Mouse (Mus musculus) kidney, adult 2 months (tissue): Measurements from ENCODE around the gene Slc22a15. TPM values are rescaled to one million over a fixed set of nuclear protein-coding genes. Genes with fewer than 3 reads are reported as not detected.
"Not testable (repeated sequence)": the region's sequence is repeated elsewhere in the genome, so short reads cannot be mapped to it uniquely, and the experiment has no call there.

ENCODE experiments used
- DNase-seq: peaks from one replicate; pipeline ENCODE4 v3.0.0; 2021
- H3K27ac ChIP-seq: fragments of 200-500 bp; 2 replicates; pipeline ENCODE4 v1.5.1; 2012; ENCODE audit warnings: low read depth, low read length, control low read depth, inconsistent platforms; ENCODE audit not compliant: insufficient read depth
- H3K27me3 ChIP-seq: fragments of 200-500 bp; replicated peaks from 2 replicates; pipeline ENCODE4 v1.6.1; 2012; ENCODE audit warnings: mild to moderate bottlenecking, moderate library complexity, low read length, inconsistent platforms; ENCODE audit not compliant: control insufficient read depth, insufficient read depth
- H3K36me3 ChIP-seq: fragments of 200-500 bp; 2 replicates; pipeline ENCODE4 v1.6.1; 2012; ENCODE audit warnings: mild to moderate bottlenecking, moderate library complexity, low read length, inconsistent platforms; ENCODE audit not compliant: control insufficient read depth, insufficient read depth
- H3K4me1 ChIP-seq: fragments of 200-500 bp; 2 replicates; pipeline ENCODE4 v1.6.1; 2011; ENCODE audit warnings: low read length; ENCODE audit not compliant: control insufficient read depth, insufficient read depth
- H3K4me3 ChIP-seq: fragments of 200-500 bp; 2 replicates; pipeline ENCODE4 v1.5.1; 2011; ENCODE audit warnings: mild to moderate bottlenecking, low read depth, low read length, control low read depth; ENCODE audit not compliant: insufficient read depth
- CTCF ChIP-seq: fragments of 200-500 bp; conservative IDR thresholded peaks from 2 replicates; pipeline ENCODE4 v1.5.1; 2011; ENCODE audit warnings: low read depth, mild to moderate bottlenecking, control low read depth, low read length, moderate library complexity, mixed read lengths; ENCODE audit not compliant: insufficient read depth, insufficient read length
- POLR2A ChIP-seq: fragments of 200-500 bp; IDR thresholded peaks from one replicate; pipeline ENCODE4 v1.6.1; 2011; ENCODE audit warnings: low read depth, low read length, control low read depth
- WGBS: fragments of 180-500 bp; shearing (Covaris S2); methylation state at CpG from one replicate; pipeline ENCODE4 v1.1.7; 2018; 5-methylcytosine and 5-hydroxymethylcytosine counted together
- polyA plus RNA-seq: library from polyadenylated mRNA; depleted of rRNA; stranded (reverse); fragments of >200 nt; gene quantifications from 2 replicates; pipeline ENCODE4 v1.2.3, GENCODE M21; 2012

Slc22a15 gene
- polyA plus RNA-seq, 1 experiment = 2.7 TPM

DNA sequence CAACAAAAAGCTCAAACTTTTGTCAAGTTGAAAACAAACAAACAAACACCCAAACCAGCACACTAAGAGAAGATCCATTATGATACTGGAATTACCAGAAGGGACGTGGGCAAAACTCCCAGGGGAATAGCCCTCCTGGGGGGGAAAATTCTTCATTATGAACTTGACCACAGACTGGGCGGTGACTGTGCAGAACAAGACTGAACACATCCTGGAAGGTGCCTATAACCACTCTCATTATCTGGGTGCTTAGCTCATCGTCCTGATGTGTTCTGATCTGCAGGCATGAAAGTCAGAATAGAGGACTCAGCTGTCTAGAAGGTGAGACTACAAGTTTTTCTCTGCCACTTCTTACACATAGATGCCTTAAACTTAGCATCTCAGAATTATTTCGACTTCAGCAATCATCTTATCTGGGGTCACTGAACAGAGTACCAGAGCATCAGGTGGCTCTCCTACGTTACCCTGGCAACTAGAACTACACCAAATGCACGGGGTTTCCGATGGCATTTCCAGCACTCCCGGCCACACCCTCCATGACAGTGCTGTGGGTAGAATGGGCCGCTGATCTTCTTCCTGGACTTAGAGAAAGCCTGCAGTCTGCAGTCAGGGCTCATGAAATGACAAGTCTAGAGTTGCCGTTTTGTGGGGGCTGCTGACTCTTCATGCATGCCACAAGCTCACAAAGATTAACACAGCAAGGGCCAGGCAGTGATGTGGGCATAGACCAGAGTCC, 94.2 kb downstream of the Slc22a15 start:
- Histone ChIP-seq H3K4me3 (no peak overlapping the region), H3K36me3 (no peaks in the 10 kb centered on the region), H3K27ac (no peak overlapping the region), H3K27me3 (no peaks in the 10 kb centered on the region), H3K4me1 (peaks cover 8% of the 10 kb centered on the region; the same call in 1 of the 2 replicates)
- no peak for TF ChIP-seq CTCF
- no peak for TF ChIP-seq POLR2A
- DNase-seq = no peak
- 75% methylated on average over 10 of the region's 10 CpGs for WGBS

DNA sequence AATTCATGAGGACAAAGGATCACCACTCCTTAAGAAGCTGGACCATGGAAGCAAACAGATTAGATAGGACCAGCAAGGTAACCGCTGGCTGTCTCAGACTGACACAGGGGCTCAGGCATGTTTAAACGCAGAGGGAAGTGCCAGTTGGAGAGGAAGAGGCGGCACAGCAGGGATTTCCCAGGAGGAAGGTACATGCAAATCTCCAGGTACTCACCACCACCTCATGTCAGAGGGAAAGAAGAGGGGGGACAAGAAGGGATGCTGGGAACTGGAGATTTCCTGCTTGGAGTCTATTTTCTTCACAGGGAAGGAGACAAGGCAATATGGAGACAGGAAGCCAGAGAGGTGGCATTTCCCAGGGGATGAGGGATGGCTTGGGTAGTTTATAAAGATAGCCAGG, 95.7 kb downstream of the Slc22a15 start:
- H3K36me3 ChIP-seq = no peaks in the 10 kb centered on the region
- 83% methylated on average over 3 of the region's 3 CpGs for WGBS
- no peak overlapping the region for H3K27ac ChIP-seq
- no peak for DNase-seq
- H3K27me3 ChIP-seq = no peaks in the 10 kb centered on the region
- H3K4me3 ChIP-seq = no peak overlapping the region
- TF ChIP-seq CTCF = no peak
- no peak for TF ChIP-seq POLR2A
- H3K4me1 ChIP-seq = peaks cover 18% of the 10 kb centered on the region; the same call in 1 of the 2 replicates

DNA sequence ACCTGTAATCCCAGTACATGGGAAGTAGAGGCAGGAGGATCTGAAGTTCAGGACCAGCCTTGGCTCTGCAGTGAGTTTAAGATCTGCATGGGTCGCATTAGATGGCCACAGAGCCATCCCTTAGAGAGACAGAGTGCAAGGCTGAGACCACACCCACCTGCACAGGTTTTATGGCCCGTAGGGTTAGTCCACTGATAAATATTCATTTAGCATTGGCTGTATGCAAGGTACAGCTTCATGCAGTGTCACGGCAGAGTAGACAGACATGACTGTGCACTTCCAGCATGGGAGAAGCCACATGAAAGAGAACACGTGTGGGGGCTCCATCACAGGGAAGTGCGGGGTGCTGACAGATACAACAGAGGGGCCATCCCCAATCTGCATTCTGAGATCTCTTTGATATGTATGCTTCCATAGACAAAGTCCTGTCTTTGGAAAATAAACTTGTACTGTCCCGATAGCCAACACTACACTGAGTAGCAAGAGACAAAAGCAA, 97.0 kb downstream of the Slc22a15 start:
- TF ChIP-seq CTCF (no peak), POLR2A (no peak)
- WGBS = 78% methylated on average over 6 of the region's 6 CpGs
- Histone ChIP-seq H3K27ac (no peak overlapping the region), H3K4me3 (no peak overlapping the region), H3K27me3 (no peaks in the 10 kb centered on the region), H3K36me3 (no peaks in the 10 kb centered on the region), H3K4me1 (peaks cover 18% of the 10 kb centered on the region; the same call in 1 of the 2 replicates)
- no peak for DNase-seq

DNA sequence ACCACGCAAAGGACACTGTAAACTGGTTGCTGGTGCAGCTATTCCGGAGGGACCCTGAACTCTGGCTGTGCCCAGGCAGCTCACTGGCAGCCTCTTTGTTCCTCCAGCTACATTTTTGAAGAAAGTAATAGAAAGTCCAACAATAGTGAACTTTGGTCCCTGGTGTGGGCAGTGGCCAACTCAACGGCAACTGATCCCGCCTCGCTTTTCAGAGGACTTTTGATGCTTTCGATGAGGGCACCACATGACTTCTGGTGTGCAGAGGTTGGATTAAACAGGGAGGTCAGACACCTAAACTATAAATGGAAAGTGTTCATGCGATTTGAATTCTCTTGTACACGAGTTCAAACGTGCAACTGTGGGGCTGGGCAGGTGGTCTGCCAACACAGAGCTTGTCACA, 99.9 kb downstream of the Slc22a15 start:
- Histone ChIP-seq H3K36me3 (no peaks in the 10 kb centered on the region), H3K27ac (peak overlapping the region; percentile 15; the same call in 1 of the 2 replicates), H3K4me1 (peaks cover 10% of the 10 kb centered on the region; the same call in 1 of the 2 replicates), H3K27me3 (no peaks in the 10 kb centered on the region), H3K4me3 (no peak overlapping the region)
- no peak for TF ChIP-seq POLR2A
- no peak for TF ChIP-seq CTCF
- peak; percentile 87 for DNase-seq
- 48% methylated on average over 9 of the region's 9 CpGs for WGBS

DNA sequence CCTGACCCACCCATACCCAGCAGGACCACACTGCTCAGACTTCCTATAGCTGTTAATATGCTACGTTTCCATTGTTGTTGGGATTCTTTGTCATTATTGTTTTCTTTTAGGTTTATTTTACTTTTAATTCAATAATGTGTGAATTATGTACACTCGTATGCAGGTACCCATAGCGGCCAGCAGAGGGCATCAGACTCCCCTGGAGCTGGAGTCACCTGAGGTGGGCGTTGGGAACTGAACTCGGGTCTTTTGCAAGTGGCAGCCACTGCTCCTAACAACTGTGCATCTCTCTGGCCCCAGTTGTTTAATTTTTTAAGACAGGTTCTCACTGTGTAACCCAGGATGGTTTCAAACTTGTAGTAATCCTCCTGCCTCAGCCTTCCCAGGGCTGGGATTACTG, 102.2 kb downstream of the Slc22a15 start:
- no peak for DNase-seq
- no peaks in the 10 kb centered on the region for H3K36me3 ChIP-seq
- H3K4me3 ChIP-seq = no peak overlapping the region
- no peaks in the 10 kb centered on the region for H3K27me3 ChIP-seq
- H3K27ac ChIP-seq = no peak overlapping the region
- 84% methylated on average over 5 of the region's 5 CpGs for WGBS
- H3K4me1 ChIP-seq = peaks cover 10% of the 10 kb centered on the region; the same call in 1 of the 2 replicates
- TF ChIP-seq POLR2A (no peak), CTCF (0 out of 2 replicates have a peak, but pooled peaks have one; percentile 32)

DNA sequence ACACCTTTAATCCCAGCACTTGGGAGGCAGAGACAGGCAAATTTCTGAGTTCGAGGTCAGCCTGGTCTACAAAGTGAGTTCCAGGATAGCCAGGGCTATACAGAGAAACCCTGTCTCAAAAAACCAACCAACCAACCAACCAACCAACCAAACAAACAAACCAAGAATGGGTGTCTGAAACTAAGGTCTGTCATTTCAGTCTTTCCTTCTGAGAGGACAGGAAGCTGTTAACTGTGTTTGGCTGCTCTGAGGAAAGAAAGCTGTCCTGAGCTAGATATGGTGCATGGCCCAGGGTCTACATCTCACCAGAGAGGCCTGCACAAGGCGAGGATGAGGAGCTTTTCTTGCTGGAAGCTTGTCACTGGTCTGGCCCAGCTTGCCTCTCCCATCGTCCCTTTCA, 103.5 kb downstream of the Slc22a15 start:
- H3K4me3 ChIP-seq, DNase-seq, H3K27me3 ChIP-seq, H3K36me3 ChIP-seq, H3K27ac ChIP-seq: not testable (repeated sequence)
- H3K4me1 ChIP-seq = peaks cover 10% of the 10 kb centered on the region; the same call in 1 of the 2 replicates
- WGBS = 90% methylated on average over 3 of the region's 3 CpGs

DNA sequence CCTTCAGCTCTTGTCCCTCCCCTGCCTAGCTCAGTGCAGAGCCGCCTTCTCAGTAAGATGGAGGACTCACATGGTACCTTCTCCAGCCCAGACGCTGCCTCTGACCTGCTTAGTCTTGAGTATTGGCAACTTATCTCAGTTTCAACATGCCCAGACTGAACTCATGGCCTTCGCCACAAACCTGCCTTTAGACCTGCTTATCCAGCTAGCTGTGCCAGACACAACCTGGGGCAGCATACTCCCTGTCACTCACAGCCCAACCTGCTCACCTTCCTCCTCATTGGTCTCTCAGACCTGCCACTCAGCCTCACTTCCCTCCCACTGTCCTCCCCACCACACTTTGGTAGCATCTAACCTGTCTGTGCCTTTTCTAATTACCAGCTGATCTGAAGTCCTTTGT, 108.2 kb downstream of the Slc22a15 start:
- H3K4me1 ChIP-seq = no peaks in the 10 kb centered on the region
- 96% methylated on average over 3 of the region's 3 CpGs for WGBS
- no peaks in the 10 kb centered on the region for H3K36me3 ChIP-seq
- H3K27ac ChIP-seq = no peak overlapping the region
- H3K4me3 ChIP-seq = no peak overlapping the region
- H3K27me3 ChIP-seq = no peaks in the 10 kb centered on the region
- TF ChIP-seq CTCF = no peak
- no peak for TF ChIP-seq POLR2A
- DNase-seq = no peak

DNA sequence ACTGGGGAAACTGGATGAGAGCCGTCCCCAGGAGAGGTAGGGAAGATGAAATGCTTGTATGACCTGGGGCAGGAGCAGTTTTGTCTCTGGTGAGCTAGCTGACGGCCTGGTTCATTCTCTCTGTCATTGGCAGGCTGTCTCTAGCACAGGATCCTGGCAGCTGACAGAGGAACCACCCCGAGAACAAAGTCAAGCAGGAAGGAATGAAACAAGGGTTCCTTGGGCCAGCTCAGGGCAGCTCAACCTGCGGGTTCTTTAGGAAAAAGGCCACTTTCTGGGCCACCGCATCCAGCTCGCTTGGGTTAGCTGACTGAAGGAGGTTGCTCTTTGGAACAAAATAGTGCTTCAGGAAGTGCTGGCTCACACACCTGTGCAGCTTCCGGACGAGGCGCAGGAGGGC, 109.5 kb downstream of the Slc22a15 start:
- TF ChIP-seq POLR2A (no peak), CTCF (no peak)
- Histone ChIP-seq H3K4me1 (no peaks in the 10 kb centered on the region), H3K36me3 (no peaks in the 10 kb centered on the region), H3K27me3 (no peaks in the 10 kb centered on the region), H3K4me3 (no peak overlapping the region), H3K27ac (no peak overlapping the region)
- WGBS = 79% methylated on average over 9 of the region's 9 CpGs
- DNase-seq = peak; percentile 58
